Comparison of ENCODE assay signal across 15 mouse cellular contexts in genomic region chr4:57958098-57958497, GRCm38 (mm10). TPM values are rescaled to one million over a fixed set of nuclear protein-coding genes. Genes with fewer than 3 reads are reported as not detected.
A peak's percentile ranks its signal among the peaks of the same experiment; 100 is the strongest.
DNase-seq lines count a peak whose midpoint lies in the region; ATAC-seq and TF ChIP-seq lines count a peak whose summit lies in the region.
"Had no signal": no experiment of that assay in that cellular context is flagged by ENCODE, and none has a peak within 500 bp of the region (broad histone marks: within the 10 kb centered on the region; RNA-seq: fewer than 3 reads in every experiment).

No protein-coding gene starts in this region.

- peak overlapping the region; percentile 69; the same call in 1 of the 2 replicates for H3K4me2 ChIP-seq in liver, embryonic 16.5 days (ENCODE audit: low read depth, low read length)

- TF ChIP-seq EP300 in MEL (IDR thresholded peaks at IDR 0.05; ENCODE audit: low read depth in 1 of 2, low read length in 2 of 2): 0 out of 4 replicates have a peak, but pooled peaks of 1 of the 2 experiments have one; percentile 4

- TF ChIP-seq POLR2A in MEL (IDR thresholded peaks at IDR 0.05; ENCODE audit: control insufficient read depth in 1 of 2, insufficient read depth in 1 of 2, low read depth in 1 of 2, low read length in 2 of 2, poor library complexity in 1 of 2): peak in 1 of 2 experiments; percentile 47; a peak in 1 of 4 replicates

- peak overlapping the region; percentile 62 to 77 for H3K4me3 ChIP-seq in MEL (ENCODE audit: control insufficient read depth in 1 of 2, insufficient read depth in 1 of 2, low read depth in 2 of 2, low read length in 2 of 2)
- no peak overlapping the region for H3K4me3 ChIP-seq in liver, embryonic 16.5 days (ENCODE audit: low read depth, low read length)
- H3K4me3 ChIP-seq: embryonic facial prominence, embryonic 12.5 days had no signal

- peak overlapping the region; percentile 98 for H3K27ac ChIP-seq in MEL (ENCODE audit: control insufficient read depth, low read depth, low read length)
- no peak overlapping the region for H3K27ac ChIP-seq in liver, embryonic 16.5 days (ENCODE audit: low read length)

- no peak for TF ChIP-seq CTCF in MEL (IDR thresholded peaks at IDR 0.05 in 2 of 3, conservative IDR thresholded peaks at IDR 0.05 in 1 of 3; ENCODE audit: control insufficient read depth in 1 of 3, insufficient read depth in 1 of 3, low read depth in 2 of 3, low read length in 3 of 3, poor library complexity in 1 of 3, severe bottlenecking in 1 of 3)

- peak; percentile 18 for DNase-seq in kidney, postnatal 10 days
- DNase-seq in kidney, postnatal 4 days: no peak
- peak; percentile 81 for DNase-seq in MEL (ENCODE audit: low read depth, low spot score)
- DNase-seq in thymus, postnatal 10 days (ENCODE audit: low spot score in 2 of 2): peak; percentile 59 to 60
- no peak for DNase-seq in layer of hippocampus, postnatal 36 days
- DNase-seq in layer of hippocampus, adult 9-10 months (ENCODE audit: low spot score): no peak
- DNase-seq: adrenal gland, postnatal 10 days; heart, adult 11 months; kidney, postnatal 25 days had no signal

- H3K9ac ChIP-seq in MEL (ENCODE audit: control insufficient read depth, low read depth, low read length, poor library complexity, severe bottlenecking): peak overlapping the region; percentile 88
- H3K9ac ChIP-seq in liver, embryonic 16.5 days (ENCODE audit: low read depth, low read length): no peak overlapping the region
- H3K9ac ChIP-seq: embryonic facial prominence, embryonic 12.5 days had no signal

- H3K27me3 ChIP-seq in MEL (ENCODE audit: control insufficient read depth in 1 of 2, insufficient read depth in 2 of 2, low read length in 2 of 2): no peaks in the 10 kb centered on the region
- no peaks in the 10 kb centered on the region for H3K27me3 ChIP-seq in liver, embryonic 16.5 days (ENCODE audit: control insufficient read depth, insufficient read depth, low read depth, low read length)
- H3K27me3 ChIP-seq: embryonic facial prominence, embryonic 12.5 days had no signal

- H3K4me1 ChIP-seq in MEL (ENCODE audit: control insufficient read depth in 1 of 2, insufficient read depth in 2 of 2, low read length in 2 of 2): peaks cover 0 to 15% of the 10 kb centered on the region in 2 experiments
- peaks cover 24% of the 10 kb centered on the region for H3K4me1 ChIP-seq in liver, embryonic 16.5 days (ENCODE audit: control insufficient read depth, low read depth, low read length)

- H3K36me3 ChIP-seq in MEL (ENCODE audit: control insufficient read depth in 1 of 2, insufficient read depth in 2 of 2, low read length in 2 of 2): peaks cover under 1 to 10% of the 10 kb centered on the region in 2 experiments; a peak in 2 of 4 replicates
- no peaks in the 10 kb centered on the region for H3K36me3 ChIP-seq in liver, embryonic 16.5 days (ENCODE audit: control insufficient read depth, insufficient read depth)
- H3K36me3 ChIP-seq: embryonic facial prominence, embryonic 12.5 days had no signal

- H3K9me3 ChIP-seq in MEL (replicated peaks; ENCODE audit: insufficient read depth, low read length): no peaks in the 10 kb centered on the region
- H3K9me3 ChIP-seq in liver, embryonic 16.5 days (replicated peaks; ENCODE audit: control insufficient read depth, low read length): no peaks in the 10 kb centered on the region
- H3K9me3 ChIP-seq: embryonic facial prominence, embryonic 12.5 days had no signal

- TF ChIP-seq RAD21 in MEL (IDR thresholded peaks at IDR 0.05; ENCODE audit: low read depth, low read length): no peak

- 64% methylated on average over 9 of the region's 9 CpGs for WGBS in liver, embryonic 16.5 days (ENCODE audit: insufficient replicate concordance)

- peaks cover 30% of the 10 kb centered on the region for H3K79me2 ChIP-seq in MEL (ENCODE audit: control insufficient read depth, insufficient read depth, low read length, poor library complexity)

- no peak for ATAC-seq in liver, embryonic 16.5 days (ENCODE audit: low read depth)
- ATAC-seq: forebrain, embryonic 16.5 days had no signal

TF ChIP-seq in MEL, 35 proteins besides CTCF, POLR2A, EP300 and RAD21:
- TF ChIP-seq RCOR1 (IDR thresholded peaks at IDR 0.05; ENCODE audit: low read depth, low read length) (no peak), ZC3H11A (IDR thresholded peaks at IDR 0.05; ENCODE audit: low read depth, low read length) (no peak), ZNF384 (IDR thresholded peaks at IDR 0.05; ENCODE audit: low read depth, low read length) (no peak), TCF12 (IDR thresholded peaks at IDR 0.05; ENCODE audit: low read depth, low read length) (no peak), UBTF (IDR thresholded peaks at IDR 0.05; ENCODE audit: borderline replicate concordance, insufficient read depth, low read depth, low read length) (no peak), JUND (IDR thresholded peaks at IDR 0.05; ENCODE audit: low read depth, low read length) (no peak), HCFC1 (IDR thresholded peaks at IDR 0.05; ENCODE audit: low read depth, low read length) (0 out of 2 replicates have a peak, but pooled peaks have one; percentile 32), NELFE (IDR thresholded peaks at IDR 0.05; ENCODE audit: low read depth, low read length) (no peak), CHD1 (IDR thresholded peaks at IDR 0.05; ENCODE audit: low read depth, low read length) (no peak), MEF2A (IDR thresholded peaks at IDR 0.05; ENCODE audit: extremely low read depth, insufficient replicate concordance, low read depth, low read length, poor library complexity, severe bottlenecking) (no peak), CHD2 (IDR thresholded peaks at IDR 0.05; ENCODE audit: low read length) (no peak), MXI1 (IDR thresholded peaks at IDR 0.05; ENCODE audit: low read depth, low read length) (peak; percentile 82), E2F4 (IDR thresholded peaks at IDR 0.05; ENCODE audit: borderline replicate concordance, low read depth, low read length) (no peak), TBP (IDR thresholded peaks at IDR 0.05; ENCODE audit: low read depth, low read length) (peak; percentile 55), BHLHE40 (IDR thresholded peaks at IDR 0.05; ENCODE audit: borderline replicate concordance, low read depth, low read length) (no peak), GATA1 (IDR thresholded peaks at IDR 0.05; ENCODE audit: low read depth, low read length) (no peak), MAX (IDR thresholded peaks at IDR 0.05; ENCODE audit: low read length) (peak; percentile 87), TAL1 (IDR thresholded peaks at IDR 0.05; ENCODE audit: low read length) (no peak), ZMIZ1 (IDR thresholded peaks at IDR 0.05; ENCODE audit: low read depth, low read length) (no peak), SIN3A (IDR thresholded peaks at IDR 0.05; ENCODE audit: low read length) (peak; percentile 59), USF1 (IDR thresholded peaks at IDR 0.05; ENCODE audit: low read depth, low read length) (peak; percentile 84), MAZ (IDR thresholded peaks at IDR 0.05; ENCODE audit: low read depth, low read length) (no peak), SMC3 (IDR thresholded peaks at IDR 0.05; ENCODE audit: low read depth, low read length) (no peak), POLR2AphosphoS5 (IDR thresholded peaks at IDR 0.05; ENCODE audit: borderline replicate concordance, low read depth, low read length) (no peak), ETS1 (IDR thresholded peaks at IDR 0.05; ENCODE audit: low read depth, low read length) (peak; percentile 55), USF2 (IDR thresholded peaks at IDR 0.05; ENCODE audit: borderline replicate concordance in 1 of 2, insufficient read depth in 1 of 2, low read depth in 1 of 2, low read length in 2 of 2) (0 out of 4 replicates have a peak, but pooled peaks of 1 of the 2 experiments have one; percentile 11), MYC (IDR thresholded peaks at IDR 0.05; ENCODE audit: low read depth, low read length) (no peak; the same call in 1 of the 2 replicates), MYB (IDR thresholded peaks at IDR 0.05; ENCODE audit: low read depth, low read length) (no peak), NRF1 (IDR thresholded peaks at IDR 0.05; ENCODE audit: insufficient read depth, low read depth, low read length, poor library complexity, severe bottlenecking) (no peak)

RNA-seq across cellular contexts. Expression of gene Txn1, which starts 1.9 kb away (rescaled TPM):
- 366 and 487 TPM in 2 replicates for total RNA-seq in MEL (2012; rRNA removed)
- 100 to 1,000 TPM in 1 of 2 experiments, not detected in 1; 395 TPM for polyA plus RNA-seq in MEL (2012; ENCODE audit: insufficient read depth in 1 of 2, insufficient read length in 2 of 2, low read depth in 1 of 2, low replicate concordance in 2 of 2, missing spikeins in 1 of 2)
- polyA plus RNA-seq in liver, embryonic 16.5 days (2015; fragmentation: Nextera tagmentation; extraction: Ambion mirVana): 187 and 207 TPM in 2 replicates
- total RNA-seq in layer of hippocampus, postnatal 36 days (2021): 100 to 1,000 TPM in 1 of 2 experiments, 10 to 100 TPM in 1; 100.0 to 111 TPM

RNA-seq across cellular contexts. Expression of gene D630039A03Rik, which starts 42.0 kb away (rescaled TPM):
- not detected in 2 replicates for total RNA-seq in MEL (2012; rRNA removed)
- not detected for polyA plus RNA-seq in MEL (2012; ENCODE audit: insufficient read depth in 1 of 2, insufficient read length in 2 of 2, low read depth in 1 of 2, low replicate concordance in 2 of 2, missing spikeins in 1 of 2)
- polyA plus RNA-seq in liver, embryonic 16.5 days (2015; fragmentation: Nextera tagmentation; extraction: Ambion mirVana): 0.16 and 0.27 TPM in 2 replicates
- under 1 TPM; 0.30 to 0.48 TPM for total RNA-seq in layer of hippocampus, postnatal 36 days (2021)
- polyA plus RNA-seq: forebrain, embryonic 16.5 days had no signal

RNA-seq across cellular contexts. Expression of gene Txndc8, which starts 50.8 kb away (rescaled TPM):
- total RNA-seq in MEL (2012; rRNA removed): not detected in 2 replicates
- polyA plus RNA-seq in MEL (2012; ENCODE audit: insufficient read depth in 1 of 2, insufficient read length in 2 of 2, low read depth in 1 of 2, low replicate concordance in 2 of 2, missing spikeins in 1 of 2): not detected
- polyA plus RNA-seq in liver, embryonic 16.5 days (2015; fragmentation: Nextera tagmentation; extraction: Ambion mirVana): not detected in 2 replicates
- not detected for total RNA-seq in layer of hippocampus, postnatal 36 days (2021)
- total RNA-seq: adrenal gland, postnatal 10 days; heart, postnatal 25 days; left cerebral cortex, postnatal 25 days had no signal
- polyA plus RNA-seq: embryonic facial prominence, embryonic 12.5 days; forebrain, embryonic 16.5 days; lung, embryonic 16.5 days had no signal

Comparison
In these comparisons a context has a peak if more than half of its experiments do, and no peak if none do; other contexts are left out.
1. DNase-seq: peak in kidney, postnatal 10 days (single experiment), MEL (single experiment) and thymus, postnatal 10 days (2 of 2); none in kidney, postnatal 4 days (0 of 2), layer of hippocampus, postnatal 36 days (0 of 2) and layer of hippocampus, adult 9-10 months (single experiment).